Mouse (Mus musculus) layer of hippocampus, postnatal 36 days (tissue): ENCODE results near the gene Fyn. TPM values are rescaled to one million over a fixed set of nuclear protein-coding genes. Genes with fewer than 3 reads are reported as not detected.

Experiments
- DNase-seq, 2 experiments: peaks; one replicate each; pipeline ENCODE4 v3.0.0; 2022
- total RNA-seq, 2 experiments: library from RNA; stranded (reverse); gene quantifications; 2 replicates each; pipeline ENCODE4 v1.2.3; 2021

The Fyn gene
- total RNA-seq, 2 experiments from 2014 or later: 137 to 141 TPM

DNA sequence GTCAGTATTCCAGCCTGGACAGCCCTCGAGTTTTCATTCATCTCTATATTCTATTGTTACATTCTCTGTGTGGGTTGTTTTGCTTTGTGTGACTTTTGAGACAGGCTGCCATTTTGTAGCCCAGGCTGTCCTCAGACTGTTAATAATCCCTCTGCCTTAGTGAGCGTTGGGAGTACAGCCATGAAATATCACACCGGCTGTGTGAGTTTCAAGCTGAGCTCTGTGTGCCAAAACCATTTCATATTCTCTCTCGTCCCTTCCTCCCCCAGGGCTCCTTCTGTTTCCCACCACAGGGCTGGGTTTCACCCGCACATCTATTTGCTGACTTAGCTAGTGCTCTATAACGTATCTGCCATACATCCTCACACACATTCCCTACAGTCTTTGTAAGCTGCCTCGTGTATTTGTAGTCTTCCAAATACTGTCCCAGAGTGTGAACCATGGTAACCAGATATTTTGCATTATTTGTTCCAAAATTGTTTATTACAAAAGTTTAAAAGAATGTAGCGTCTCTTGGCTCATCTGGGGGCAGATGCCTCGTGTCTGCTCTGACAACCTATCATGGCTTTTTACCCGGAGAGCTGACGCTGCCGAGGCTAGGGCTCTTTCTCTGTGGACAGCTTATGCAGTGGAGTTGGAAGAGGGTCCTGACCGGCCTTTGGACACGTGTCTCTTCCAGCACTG lies 144.1 kb downstream of the Fyn start:
- peak; percentile 53 to 65 for DNase-seq

DNA sequence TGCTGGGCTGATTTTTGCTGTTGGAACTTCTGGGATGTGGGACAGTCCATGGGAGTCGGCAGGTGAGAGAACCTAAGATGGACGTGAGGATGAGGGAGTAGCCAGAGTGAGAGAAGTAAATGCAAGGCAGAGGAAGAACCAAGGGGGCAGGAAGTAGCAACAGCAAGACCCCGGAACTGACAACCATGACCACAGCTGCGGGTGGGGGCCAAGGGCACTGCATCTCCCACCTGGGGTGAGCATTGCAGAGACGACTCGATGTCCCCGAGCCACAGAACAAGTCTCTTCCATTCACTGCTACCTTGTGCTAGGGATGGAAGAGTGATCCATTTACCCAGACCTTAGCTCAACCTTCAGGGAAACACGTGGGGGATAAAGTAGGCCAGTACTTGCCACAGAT lies 146.3 kb downstream of the Fyn start:
- no peak for DNase-seq

DNA sequence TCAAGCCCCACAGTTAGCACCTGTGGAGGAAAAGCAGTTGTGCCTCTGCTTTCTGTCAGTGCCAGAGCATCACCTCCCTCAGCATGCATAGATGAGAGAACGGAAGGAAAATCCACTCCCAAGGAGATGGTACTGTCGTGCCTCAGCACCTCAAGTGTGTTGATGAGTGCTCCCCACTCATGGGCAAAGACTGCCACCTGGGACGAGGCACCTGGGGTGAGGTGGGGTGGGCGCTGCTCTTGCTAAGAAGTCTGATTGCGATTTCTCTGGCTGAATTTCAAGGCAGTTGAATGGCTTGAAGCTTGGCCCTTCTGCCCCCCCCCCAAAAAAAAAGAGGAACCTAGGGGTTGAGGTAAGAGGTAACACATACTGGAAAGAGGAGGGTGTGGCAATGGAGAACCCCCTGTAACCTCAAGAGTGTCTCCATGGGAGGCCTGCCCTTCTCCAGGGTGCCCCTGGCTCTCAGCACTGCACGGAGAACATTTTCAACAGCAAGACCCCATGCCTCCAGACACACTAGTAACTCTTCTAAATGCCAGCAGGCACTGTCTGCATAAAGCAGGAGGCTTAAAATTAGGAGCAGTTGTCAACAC lies 148.0 kb downstream of the Fyn start:
- no peak for DNase-seq

DNA sequence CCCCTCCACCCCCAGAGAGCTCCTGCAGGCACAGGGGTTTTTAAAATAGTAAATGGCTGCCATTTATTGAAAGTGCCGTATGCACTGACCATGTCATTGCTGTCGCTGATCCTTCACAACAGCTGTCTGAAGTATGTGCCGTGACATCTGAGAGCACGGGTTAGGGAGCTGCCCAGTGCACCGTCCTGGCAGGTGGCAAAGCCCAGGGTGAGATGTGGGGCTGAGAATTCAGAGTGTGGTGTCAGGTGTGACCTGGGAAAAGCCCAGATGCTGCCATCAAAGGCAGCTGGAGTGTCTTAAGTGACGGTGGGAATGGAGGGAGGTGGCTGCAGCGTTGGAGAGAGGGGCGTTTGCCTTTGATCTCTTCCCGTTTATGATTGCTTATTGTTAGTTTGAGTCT lies 148.7 kb downstream of the Fyn start:
- no peak for DNase-seq

DNA sequence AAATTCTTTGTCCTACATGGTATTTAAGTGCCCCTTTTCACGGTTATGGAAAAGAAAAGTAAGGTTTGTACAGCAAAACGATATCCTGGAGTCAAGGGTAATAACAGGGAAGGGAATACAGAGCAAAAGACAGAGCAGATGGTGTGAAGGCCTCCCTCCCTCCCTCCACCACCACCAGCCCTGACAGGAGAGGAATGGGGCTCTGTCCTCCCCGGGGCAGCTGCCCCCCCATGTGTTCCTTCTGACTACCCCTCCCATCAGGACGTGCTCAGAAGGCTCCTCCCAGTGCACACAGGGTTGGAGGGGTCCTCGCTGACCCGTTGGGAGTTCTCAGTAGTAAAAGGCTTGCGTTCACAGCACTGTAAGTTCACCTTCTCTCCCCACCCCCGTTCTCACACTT lies 149.6 kb downstream of the Fyn start:
- DNase-seq: no peak

DNA sequence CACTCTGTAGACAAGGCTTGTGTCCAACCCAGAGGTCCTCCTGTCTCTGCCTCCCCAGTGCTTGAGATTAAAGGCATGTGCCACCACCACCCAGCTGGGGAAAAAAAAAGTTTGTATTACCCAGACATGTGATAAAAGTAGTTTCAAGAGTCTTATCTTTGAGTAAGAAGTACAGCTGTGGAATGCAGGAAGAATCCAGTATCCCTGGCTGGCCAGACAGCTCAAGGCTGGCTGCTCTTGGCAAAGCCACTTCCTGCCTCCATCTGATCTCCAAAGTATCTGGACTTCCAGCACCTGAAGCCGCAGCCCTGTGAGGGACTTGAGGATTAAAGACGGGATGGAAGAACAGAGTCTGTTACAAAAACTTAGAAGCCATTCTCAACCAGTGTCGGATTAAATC lies 150.2 kb downstream of the Fyn start:
- DNase-seq: no peak

DNA sequence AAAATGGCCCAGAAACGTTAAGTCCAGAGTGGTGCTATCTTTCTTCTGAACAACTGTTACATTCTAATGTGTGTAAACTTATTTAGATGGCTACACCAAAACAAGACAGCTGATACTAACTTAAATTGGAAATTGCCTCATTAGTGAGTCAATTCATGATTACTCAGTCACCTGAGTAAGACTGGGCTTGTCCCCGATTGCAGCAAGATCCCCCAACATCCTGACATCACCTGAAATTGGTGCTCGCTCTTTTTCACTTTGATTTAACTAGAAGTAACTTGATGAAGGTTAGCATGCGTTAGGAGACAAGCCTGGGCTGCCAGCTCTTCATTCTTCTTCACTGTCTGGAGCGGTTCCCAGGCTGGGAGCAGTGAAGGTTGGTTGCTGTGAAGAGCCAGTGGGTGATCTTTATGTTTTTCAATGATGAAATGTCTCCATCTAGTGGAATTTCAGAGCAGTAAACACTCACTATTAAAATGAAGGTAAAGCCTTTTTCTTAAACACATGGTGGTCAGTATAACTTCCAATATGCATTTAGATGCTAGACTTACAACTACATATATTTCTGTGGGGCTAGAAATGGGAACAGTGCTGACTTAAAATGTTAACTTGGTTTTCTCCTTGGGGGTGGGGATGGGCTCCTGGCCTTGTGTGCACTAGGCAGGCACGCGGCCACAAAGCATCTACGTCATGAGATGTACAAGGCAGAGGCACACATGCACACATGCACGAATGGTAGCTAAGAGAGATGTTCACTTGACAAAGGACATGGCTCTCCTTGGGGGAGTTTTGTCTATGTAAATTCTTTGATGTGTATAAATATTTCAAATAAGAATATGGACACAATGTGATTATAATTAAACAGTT lies 151.7 kb downstream of the Fyn start:
- peak in 1 of 2 experiments; percentile 70 for DNase-seq

DNA sequence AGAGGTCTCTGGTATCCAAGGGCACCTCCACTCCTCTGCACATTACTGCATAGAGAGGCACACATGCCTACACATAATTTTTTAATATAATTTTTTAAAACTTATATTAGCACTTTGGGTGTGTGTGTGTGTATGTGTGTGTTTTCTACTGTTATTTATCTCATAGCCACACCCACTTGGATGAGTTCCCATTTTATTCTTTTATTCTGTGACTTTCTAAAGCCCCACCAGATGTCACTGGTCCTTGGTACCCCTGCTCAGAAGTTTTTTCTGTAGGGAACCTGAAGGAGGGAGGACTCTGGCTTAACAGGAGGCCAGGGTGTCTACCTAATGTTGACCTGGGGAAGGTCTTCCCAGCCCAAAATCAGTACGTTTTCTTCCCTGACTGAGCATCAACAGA lies 152.7 kb downstream of the Fyn start:
- no peak for DNase-seq

DNA sequence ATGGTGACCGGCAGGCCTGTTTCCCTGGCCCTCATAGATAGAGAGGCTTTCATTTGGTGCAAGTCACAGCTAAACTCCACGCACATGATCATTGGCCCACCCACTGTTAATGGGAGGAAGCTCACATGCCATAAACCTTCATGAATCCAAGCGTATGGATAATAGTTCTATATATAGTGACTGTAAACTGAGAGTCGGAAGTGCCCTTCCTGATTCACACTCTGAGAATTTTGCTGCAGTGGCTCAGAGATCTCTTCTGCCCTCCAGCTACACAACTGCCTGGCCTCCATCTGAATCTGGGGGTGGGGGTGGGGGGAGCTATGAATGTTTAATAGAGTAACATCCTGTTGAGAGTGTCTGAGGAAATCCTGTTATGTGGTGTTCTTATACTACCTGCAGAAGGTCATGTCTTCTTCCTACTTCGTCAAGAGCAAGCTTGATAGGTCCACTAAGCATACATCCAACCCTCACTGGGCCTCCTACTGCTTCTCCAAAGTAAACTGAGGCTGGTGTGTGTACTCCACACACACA lies 153.3 kb downstream of the Fyn start:
- DNase-seq: no peak

DNA sequence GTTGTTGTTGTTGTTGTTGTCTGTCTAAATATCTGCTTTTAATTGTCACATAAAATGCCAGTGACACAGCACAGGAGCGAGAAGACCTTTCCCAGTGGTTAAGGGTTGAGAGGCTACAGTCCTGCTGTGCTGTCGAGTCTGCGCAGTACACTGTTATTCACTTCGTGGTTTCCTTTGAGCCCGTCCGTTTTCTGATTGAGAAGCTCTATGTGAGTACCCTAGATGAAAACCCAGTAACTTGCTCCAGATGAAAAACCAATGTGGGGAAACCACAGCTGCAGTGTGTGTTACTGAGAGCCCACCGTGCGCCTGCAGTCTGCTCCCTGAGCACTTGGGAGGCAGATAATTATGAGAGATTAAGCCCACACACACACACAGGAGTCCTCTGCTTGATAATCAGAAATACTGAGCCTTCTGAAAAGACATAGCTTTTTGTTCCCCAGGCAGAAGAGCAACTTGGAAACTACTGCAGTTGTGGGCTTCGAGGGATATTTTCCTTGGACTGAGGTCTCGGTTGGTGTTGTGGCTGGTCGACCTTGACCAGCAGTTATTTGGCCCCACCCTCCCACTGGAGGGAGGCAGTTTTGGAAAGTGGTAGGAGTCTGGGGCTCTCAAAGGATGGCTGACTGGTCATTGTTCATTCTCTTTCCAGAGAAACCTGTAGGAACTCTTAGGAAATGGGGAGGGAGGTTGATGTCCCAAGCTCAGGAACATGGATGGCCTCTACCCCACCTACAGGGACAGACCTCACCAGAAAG lies 154.4 kb downstream of the Fyn start:
- DNase-seq: no peak

DNA sequence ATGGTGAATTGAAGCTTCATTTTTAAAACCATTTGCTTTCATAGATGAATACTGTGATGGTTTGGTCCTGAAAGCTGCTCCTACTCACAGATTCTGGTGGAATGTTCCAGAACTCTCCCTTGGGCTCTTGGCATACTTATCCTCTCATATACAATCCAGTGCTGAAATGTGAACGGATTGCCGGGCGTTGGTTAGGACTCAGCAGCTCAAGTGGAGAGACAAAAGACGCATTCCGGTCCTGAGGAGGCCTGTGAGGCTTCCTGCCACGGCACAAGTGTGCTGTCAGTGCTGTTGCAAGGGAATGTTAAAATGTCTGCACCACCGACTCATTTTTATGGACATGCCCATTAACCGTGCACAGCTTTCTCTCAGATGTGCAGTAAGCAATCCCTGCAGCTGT lies 155.7 kb downstream of the Fyn start:
- DNase-seq: no peak

DNA sequence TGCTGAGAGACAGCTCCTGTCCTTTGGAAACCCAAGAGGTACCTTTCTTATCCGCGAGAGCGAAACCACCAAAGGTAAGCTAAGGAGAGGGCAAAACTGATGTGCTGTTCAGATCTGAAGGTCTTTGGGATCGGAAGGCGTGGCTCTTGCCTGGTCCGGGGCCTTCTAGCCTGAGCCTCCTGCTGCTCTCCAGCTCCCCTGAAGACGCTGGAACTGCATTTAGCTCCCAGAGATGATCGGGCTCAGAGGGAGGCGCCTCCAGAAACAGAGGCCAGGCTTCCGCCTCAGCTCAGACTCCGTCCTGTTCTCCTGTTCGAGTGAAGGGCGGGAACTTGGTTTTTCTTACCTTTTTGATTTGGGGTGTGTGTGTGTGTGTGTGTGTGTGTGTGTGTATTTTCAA lies 156.8 kb downstream of the Fyn start:
- no peak for DNase-seq

DNA sequence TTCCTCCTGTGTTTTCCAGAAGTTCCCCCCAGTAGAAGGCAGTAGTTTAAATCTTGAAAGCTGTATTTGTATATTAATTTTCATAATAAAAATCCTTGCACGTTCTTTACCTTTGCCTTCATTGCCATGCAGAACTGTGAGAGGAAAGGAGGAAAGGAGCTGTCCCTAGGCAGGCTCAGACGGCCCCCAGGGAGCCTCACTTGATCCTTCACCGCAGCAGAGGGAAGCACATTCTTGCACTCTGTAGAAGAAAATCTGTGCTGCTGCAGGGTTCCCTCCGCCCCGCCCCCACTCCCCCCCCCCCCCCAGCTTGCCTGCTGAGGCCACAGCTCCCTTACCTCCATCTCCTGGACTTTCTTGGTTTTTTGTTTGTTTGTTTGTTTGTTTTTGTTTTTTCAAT lies 158.5 kb downstream of the Fyn start:
- DNase-seq: no peak

DNA sequence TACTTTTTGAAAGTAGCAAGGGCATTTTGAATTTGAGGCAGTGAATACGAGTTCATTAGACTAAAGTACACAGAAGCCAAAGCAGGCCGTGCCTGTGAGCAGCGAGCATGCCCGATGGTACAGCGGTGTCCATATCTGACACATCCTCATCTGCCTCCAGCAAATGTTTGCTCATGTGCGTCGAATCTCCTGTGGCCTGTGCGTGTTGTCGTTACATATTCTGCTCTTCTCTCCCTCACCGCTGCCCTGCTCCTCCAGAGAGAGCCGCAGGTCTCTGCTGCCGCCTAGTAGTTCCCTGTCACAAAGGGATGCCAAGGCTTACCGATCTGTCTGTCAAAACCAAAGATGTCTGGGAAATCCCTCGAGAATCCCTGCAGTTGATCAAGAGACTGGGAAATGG lies 160.5 kb downstream of the Fyn start:
- no peak for DNase-seq

DNA sequence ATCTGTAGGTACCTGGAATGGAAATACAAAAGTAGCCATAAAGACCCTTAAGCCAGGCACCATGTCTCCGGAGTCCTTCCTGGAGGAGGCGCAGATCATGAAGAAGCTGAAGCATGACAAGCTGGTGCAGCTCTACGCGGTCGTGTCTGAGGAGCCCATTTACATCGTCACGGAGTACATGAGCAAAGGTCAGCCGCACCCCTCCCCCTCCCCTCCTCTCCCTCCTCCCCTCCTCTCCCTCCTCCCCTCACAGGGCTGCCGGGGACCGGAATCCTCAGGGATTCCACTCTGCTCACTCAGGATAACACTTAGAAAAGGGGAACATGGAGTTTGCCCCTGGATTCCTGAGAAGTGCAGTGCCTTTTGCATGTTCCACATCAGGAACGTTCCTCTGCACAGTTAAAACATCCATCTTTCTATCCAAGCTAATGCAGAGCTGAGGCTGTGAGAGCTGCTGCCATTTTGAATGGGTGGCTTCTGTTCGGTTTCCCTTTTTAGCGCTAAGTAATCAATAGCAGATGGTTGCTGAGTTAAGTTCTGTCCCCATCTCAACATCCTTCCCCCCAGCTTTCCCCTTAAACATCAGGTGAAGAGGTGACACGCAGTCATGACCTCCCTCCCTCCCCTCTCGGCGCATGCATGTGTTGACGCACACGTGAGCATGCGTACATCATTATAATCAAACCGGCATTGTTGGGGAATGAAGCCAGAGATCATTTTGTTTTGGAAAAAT lies 163.5 kb downstream of the Fyn start:
- no peak for DNase-seq

DNA sequence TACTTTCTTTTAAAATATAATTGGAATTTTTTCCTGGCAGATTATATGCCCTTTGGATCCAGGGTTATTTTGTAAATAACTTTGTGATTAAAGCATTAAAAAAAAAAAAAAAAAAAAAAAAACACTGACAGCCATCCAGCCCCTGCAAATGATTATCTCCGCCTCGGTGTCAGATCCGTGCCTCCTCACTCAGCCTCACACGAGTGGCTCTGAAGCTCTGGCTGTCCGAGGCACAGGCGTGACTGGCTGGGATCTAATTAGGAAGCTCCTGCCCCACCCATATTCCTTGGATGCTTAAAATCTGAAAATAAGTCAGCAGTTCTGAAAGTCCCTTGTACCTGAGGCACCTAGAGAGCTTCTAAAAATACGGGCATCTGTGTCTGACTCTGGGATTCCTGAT lies 164.2 kb downstream of the Fyn start:
- no peak for DNase-seq

DNA sequence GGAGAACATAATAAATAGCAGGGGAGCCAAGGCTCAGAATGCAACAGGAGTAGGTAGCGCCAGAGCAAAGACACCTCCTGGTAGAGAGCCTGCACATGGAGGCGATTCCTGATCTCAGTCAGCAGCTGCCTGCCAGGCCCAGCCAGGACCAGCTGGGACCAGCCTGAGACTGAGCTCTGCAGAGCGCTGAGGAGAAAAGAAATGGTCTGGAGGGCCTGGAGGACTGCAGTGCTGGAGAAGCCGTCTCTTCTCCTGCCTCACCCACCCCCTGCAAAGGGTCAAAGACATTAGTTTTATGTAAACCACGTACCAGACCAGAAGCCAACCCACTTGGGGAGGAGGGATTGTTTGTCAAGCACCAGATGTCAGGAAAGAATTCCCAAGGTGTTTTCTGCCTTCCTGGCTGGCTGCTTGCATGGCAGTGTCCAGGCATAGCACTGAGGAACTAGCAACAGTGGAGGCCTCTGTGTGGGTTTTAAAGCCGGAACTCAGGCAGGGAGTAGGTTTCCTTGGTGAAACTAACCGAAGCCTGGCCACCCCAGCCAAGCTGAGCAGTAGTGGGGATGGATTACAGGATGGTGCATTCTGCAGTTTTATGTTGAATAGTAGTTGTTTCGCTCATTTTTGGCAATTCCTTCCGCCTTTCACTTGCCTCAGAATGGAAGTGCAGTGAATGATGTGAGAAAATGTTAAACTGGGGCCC lies 165.8 kb downstream of the Fyn start:
- DNase-seq: no peak

DNA sequence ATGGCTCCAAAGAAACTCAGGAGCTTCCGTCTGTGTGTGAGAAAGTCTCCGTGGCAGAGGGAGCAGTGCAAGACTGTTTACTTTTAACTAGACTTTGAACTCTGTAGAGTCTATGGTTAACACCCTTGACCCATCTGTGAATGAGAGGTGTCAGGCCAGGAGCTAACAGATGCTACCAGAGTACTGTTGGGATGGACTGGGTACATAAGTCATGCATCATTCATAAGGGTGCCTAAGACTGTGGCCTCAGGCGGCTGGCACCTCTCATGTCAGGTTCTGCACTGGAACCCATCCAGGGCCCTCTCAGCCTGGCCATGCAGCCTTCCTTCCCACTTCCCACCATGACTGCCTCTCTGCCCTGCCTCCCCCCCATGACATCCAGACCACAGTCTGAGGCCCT lies 166.7 kb downstream of the Fyn start:
- no peak for DNase-seq

DNA sequence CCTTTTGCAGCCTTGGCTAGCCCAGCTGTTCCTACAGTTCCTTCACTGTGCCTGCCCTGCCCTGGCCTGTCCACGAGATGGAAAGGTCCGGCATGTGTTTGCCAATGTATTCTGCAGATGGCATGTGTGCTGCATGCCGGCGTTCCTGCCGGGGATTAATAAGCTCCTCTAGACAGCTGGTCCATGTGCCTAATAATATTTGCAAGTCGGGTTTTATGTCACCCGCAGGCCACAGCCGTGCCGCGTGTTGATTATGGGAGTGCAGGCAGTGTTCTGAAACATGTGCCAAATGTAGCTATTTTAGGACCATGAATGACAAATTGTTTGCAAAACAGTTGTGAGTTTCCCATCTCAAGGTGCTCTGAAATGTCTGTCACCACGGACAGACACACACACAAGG lies 167.6 kb downstream of the Fyn start:
- DNase-seq: peak; percentile 37 to 61

DNA sequence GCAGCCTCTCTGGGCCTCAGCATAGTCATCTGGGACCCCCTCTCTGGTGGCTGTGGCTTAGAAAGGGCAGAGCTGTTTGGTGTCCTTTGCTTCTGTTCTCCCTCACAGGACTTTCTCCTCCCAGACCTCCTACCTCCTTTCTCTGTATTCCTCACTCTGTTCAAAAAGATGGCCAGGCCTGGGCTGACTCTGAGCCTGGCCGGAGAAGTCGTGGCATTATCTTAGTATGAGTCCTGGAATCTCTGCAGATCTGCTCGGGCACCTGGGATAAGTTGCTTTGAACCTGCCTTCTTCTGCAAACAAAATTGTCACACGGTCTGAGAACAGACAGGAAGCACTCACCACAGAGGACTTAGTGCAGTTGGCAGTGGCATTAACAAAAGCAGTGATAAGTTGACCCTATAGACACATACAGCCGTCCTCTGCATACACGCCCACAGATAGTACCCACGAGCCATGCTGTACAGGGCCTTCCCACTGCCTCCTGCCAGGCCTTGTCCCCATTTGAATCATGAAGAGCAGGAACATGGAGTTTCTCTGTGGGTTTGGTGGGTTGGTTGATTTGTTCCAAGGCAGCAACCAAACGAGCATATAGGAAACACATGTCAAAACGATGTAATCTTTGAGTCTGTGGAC lies 171.5 kb downstream of the Fyn start:
- no peak for DNase-seq

DNA sequence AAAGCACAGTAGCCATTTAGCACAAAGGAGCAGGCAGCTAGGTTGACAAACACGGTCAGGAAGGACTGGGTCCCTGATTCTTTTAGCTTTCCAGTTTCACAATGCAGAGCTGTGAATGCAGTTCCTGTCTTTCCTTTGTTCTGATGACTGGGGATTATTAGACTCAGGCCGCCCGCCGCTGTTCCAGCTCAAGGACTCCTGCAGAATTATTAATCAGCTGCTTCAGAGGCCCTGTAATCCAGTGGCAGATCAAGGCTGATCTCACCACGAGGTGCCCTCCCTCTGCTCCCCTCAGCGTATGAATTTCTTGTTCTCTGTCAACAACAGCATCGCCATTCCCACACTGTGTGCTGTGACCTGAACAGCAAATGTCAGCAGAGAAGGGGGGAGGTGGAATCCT lies 172.3 kb downstream of the Fyn start:
- DNase-seq: peak; percentile 45 to 51
